Mouse (Mus musculus): ENCODE measurements around the gene Tas2r123. TPM values are rescaled to one million over a fixed set of nuclear protein-coding genes. Genes with fewer than 3 reads are reported as not detected.

Tas2r123 gene
- polyA plus RNA-seq (2017; shearing (Covaris generic)) = not detected

- no peak for ATAC-seq
Observed at GRCm38 (mm10) chr6:132846842-132847241, at the start of gene Tas2r123. Tas2r123 (plus strand) TSS chr6:132847142.

- ATAC-seq = no peak
Observed at GRCm38 (mm10) chr6:132802518-132802917, 44.4 kb upstream of the Tas2r123 start, which contains the start of gene Tas2r117. Tas2r117 (plus strand) TSS chr6:132802818.

- ATAC-seq = no peak
Observed at GRCm38 (mm10) chr6:132855138-132855537, 8.2 kb downstream of the Tas2r123 start, which contains the start of gene Tas2r116. Tas2r116 (plus strand) TSS chr6:132855438.

GRCm38 (mm10) chr6:132867708-132868107, 20.8 kb downstream of the Tas2r123 start, which contains the start of gene Tas2r110:
Tas2r110 (plus strand) TSS chr6:132868008.
- ATAC-seq = no peak

- no peak for ATAC-seq
Observed at GRCm38 (mm10) chr6:132892711-132893110, 45.8 kb downstream of the Tas2r123 start, which contains the start of gene Tas2r113. Tas2r113 (plus strand) TSS chr6:132893011.

Other genes starting within 250 kb of the Tas2r123 start
- gene A630073D07Rik, start 195.6 kb upstream of the Tas2r123 start, polyA plus RNA-seq (2017; shearing (Covaris generic)) = not detected
- not detected for gene Tas2r120, start 190.2 kb upstream of the Tas2r123 start, polyA plus RNA-seq (2017; shearing (Covaris generic))
- not detected for gene Tas2r121, start 146.1 kb upstream of the Tas2r123 start, polyA plus RNA-seq (2017; shearing (Covaris generic))
- gene Tas2r122, start 135.2 kb upstream of the Tas2r123 start, polyA plus RNA-seq (2017; shearing (Covaris generic)) = not detected
- gene Tas2r115, start 109.1 kb upstream of the Tas2r123 start, polyA plus RNA-seq (2017; shearing (Covaris generic)) = not detected
- not detected for gene Tas2r124, start 92.4 kb upstream of the Tas2r123 start, polyA plus RNA-seq (2017; shearing (Covaris generic))
- not detected for gene Tas2r102, start 85.0 kb upstream of the Tas2r123 start, polyA plus RNA-seq (2017; shearing (Covaris generic))
- gene Tas2r136, start 69.0 kb upstream of the Tas2r123 start, polyA plus RNA-seq (2017; shearing (Covaris generic)) = not detected
- not detected for gene Tas2r117, start 44.3 kb upstream of the Tas2r123 start, polyA plus RNA-seq (2017; shearing (Covaris generic))
- gene Tas2r116, start 8.3 kb downstream of the Tas2r123 start, polyA plus RNA-seq (2017; shearing (Covaris generic)) = not detected
- gene Tas2r110, start 20.9 kb downstream of the Tas2r123 start, polyA plus RNA-seq (2017; shearing (Covaris generic)) = not detected
- gene Tas2r113, start 45.9 kb downstream of the Tas2r123 start, polyA plus RNA-seq (2017; shearing (Covaris generic)) = not detected
- not detected for gene Tas2r125, start 62.5 kb downstream of the Tas2r123 start, polyA plus RNA-seq (2017; shearing (Covaris generic))
- gene Tas2r129, start 104.0 kb downstream of the Tas2r123 start, polyA plus RNA-seq (2017; shearing (Covaris generic)) = not detected
- not detected for gene Tas2r131, start 110.8 kb downstream of the Tas2r123 start, polyA plus RNA-seq (2017; shearing (Covaris generic))
- not detected for gene Tas2r109, start 133.8 kb downstream of the Tas2r123 start, polyA plus RNA-seq (2017; shearing (Covaris generic))
- gene Tas2r103, start 190.0 kb downstream of the Tas2r123 start, polyA plus RNA-seq (2017; shearing (Covaris generic)) = not detected
- not detected for gene Tas2r140, start 208.7 kb downstream of the Tas2r123 start, polyA plus RNA-seq (2017; shearing (Covaris generic))

Data from activated CD4-positive, CD25-positive, alpha-beta regulatory T cell, adult 4 months (primary cell).